Mouse (Mus musculus): ENCODE data around the gene Ugt1a2. TPM values are rescaled to one million over a fixed set of nuclear protein-coding genes. Genes with fewer than 3 reads are reported as not detected.

The Ugt1a2 gene
- polyA plus RNA-seq, 1 experiment from 2014 or later = 0.07 TPM

GRCm38 (mm10) chr1:88240579-88240978, 40.2 kb downstream of the Ugt1a2 start:
- WGBS = 77% methylated on average over 4 of the region's 4 CpGs
- no peak for DNase-seq (ENCODE audit: extremely low spot score, low spot score)
- no peak overlapping the region for H3K27ac ChIP-seq

DNA sequence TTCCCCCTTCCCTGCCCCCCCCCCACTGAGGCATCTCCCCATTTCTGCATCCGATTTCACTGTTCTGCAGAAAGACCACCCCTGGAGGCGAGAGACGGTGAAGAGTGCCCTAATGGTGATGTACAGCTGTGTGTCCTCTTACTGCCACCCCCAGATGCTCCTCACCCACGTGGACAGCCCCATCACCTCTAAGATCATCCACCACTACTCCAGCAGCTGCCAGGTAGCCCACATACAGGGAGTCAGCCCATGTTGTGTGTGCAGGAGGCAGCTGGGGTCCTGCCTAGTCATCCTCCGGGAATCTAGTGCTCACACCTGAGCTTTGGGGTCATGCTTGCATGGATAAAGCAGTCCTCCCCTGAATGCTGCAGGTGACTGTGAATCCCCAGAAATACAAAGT, 43.5 kb downstream of the Ugt1a2 start:
- H3K4me1 ChIP-seq = no peaks in the 10 kb centered on the region
- peaks cover 100% of the 10 kb centered on the region for H3K9me3 ChIP-seq
- H3K27me3 ChIP-seq (ENCODE audit: poor library complexity, severe bottlenecking) = no peaks in the 10 kb centered on the region
- no peak for DNase-seq (ENCODE audit: extremely low spot score, low spot score)
- H3K36me3 ChIP-seq (replicated peaks) = no peaks in the 10 kb centered on the region
- no peak overlapping the region for H3K4me3 ChIP-seq
- 67% methylated on average over 5 of the region's 5 CpGs for WGBS
- H3K27ac ChIP-seq = no peak overlapping the region

More at GRCm38 (mm10) chr1:88240579-88240978, 40.2 kb downstream of the Ugt1a2 start:
- Histone ChIP-seq H3K36me3 (replicated peaks) (no peaks in the 10 kb centered on the region), H3K4me1 (no peaks in the 10 kb centered on the region), H3K9me3 (peaks cover 98% of the 10 kb centered on the region), H3K27me3 (ENCODE audit: poor library complexity, severe bottlenecking) (no peaks in the 10 kb centered on the region), H3K4me3 (no peak overlapping the region)

GRCm38 (mm10) chr1:88245881-88246280, 45.5 kb downstream of the Ugt1a2 start:
- DNase-seq (ENCODE audit: extremely low spot score, low spot score) = no peak
- H3K4me3 ChIP-seq = no peak overlapping the region
- H3K4me1 ChIP-seq = no peaks in the 10 kb centered on the region
- peaks cover 100% of the 10 kb centered on the region for H3K9me3 ChIP-seq
- H3K36me3 ChIP-seq (replicated peaks) = no peaks in the 10 kb centered on the region
- WGBS = 78% methylated on average over 6 of the region's 6 CpGs
- H3K27me3 ChIP-seq (ENCODE audit: poor library complexity, severe bottlenecking) = no peaks in the 10 kb centered on the region
- no peak overlapping the region for H3K27ac ChIP-seq

- no peak for DNase-seq (ENCODE audit: extremely low spot score, low spot score)
- H3K27me3 ChIP-seq (ENCODE audit: poor library complexity, severe bottlenecking) = no peaks in the 10 kb centered on the region
- WGBS = 48% methylated on average over 6 of the region's 6 CpGs
- no peaks in the 10 kb centered on the region for H3K4me1 ChIP-seq
- peaks cover 100% of the 10 kb centered on the region for H3K9me3 ChIP-seq
- no peaks in the 10 kb centered on the region for H3K36me3 ChIP-seq (replicated peaks)
- H3K27ac ChIP-seq = no peak overlapping the region
- no peak overlapping the region for H3K4me3 ChIP-seq
Measured at GRCm38 (mm10) chr1:88246386-88246785, 46.0 kb downstream of the Ugt1a2 start.

DNA sequence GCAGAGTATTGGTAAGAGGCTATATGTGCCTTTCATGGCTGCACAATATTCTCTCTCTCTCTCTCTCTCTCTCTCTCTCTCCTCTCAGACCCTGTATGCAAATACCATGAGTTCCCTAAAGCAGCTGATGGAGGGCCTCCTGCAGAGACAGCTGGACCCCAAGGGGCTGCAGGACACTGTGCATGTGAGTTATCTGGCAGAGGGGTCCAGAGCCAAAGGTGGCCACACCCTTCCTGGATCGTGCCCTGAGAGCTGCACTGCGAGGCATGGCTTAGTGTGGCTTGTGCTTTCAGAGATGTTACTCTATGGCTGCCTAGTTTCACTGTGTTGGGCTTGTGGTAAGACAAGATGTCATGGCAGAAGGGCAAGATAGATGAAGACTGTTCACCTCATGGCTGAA, 47.3 kb downstream of the Ugt1a2 start:
- no peak for DNase-seq (ENCODE audit: extremely low spot score, low spot score)
- H3K9me3 ChIP-seq = peaks cover 98% of the 10 kb centered on the region
- no peaks in the 10 kb centered on the region for H3K27me3 ChIP-seq (ENCODE audit: poor library complexity, severe bottlenecking)
- H3K4me1 ChIP-seq = no peaks in the 10 kb centered on the region
- no peak overlapping the region for H3K4me3 ChIP-seq
- 54% methylated on average over 2 of the region's 2 CpGs for WGBS
- no peak overlapping the region for H3K27ac ChIP-seq
- no peaks in the 10 kb centered on the region for H3K36me3 ChIP-seq (replicated peaks)

DNA sequence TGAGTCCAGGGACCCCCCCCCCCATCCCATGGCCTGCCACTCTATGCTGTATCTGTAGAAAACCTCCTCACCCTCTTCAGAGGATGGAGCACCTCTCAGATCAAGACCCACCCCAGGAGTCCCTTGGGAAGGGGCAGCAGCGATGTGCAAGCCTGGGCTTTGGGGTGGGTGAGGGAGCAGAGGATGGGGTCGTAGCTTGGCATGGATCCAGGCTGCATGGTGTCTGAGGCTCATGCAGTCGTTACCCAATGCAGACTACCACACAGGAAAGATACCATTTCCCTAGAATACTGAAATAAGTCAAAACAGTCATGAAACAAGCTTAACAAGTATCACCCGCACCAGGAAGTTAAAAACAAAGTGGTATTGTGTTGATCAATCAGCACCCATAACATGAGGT, 48.3 kb downstream of the Ugt1a2 start:
- DNase-seq (ENCODE audit: extremely low spot score, low spot score) = no peak
- Histone ChIP-seq H3K27ac (no peak overlapping the region), H3K27me3 (ENCODE audit: poor library complexity, severe bottlenecking) (no peaks in the 10 kb centered on the region), H3K9me3 (peaks cover 98% of the 10 kb centered on the region), H3K4me1 (no peaks in the 10 kb centered on the region), H3K36me3 (replicated peaks) (no peaks in the 10 kb centered on the region), H3K4me3 (no peak overlapping the region)
- 77% methylated on average over 4 of the region's 4 CpGs for WGBS

- Histone ChIP-seq H3K27ac (no peak overlapping the region), H3K4me3 (no peak overlapping the region), H3K36me3 (replicated peaks) (no peaks in the 10 kb centered on the region), H3K4me1 (no peaks in the 10 kb centered on the region), H3K27me3 (ENCODE audit: poor library complexity, severe bottlenecking) (no peaks in the 10 kb centered on the region), H3K9me3 (peaks cover 98% of the 10 kb centered on the region)
- WGBS = 81% methylated on average over 7 of the region's 7 CpGs
- DNase-seq (ENCODE audit: extremely low spot score, low spot score) = no peak
Measured at GRCm38 (mm10) chr1:88249596-88249995, 49.2 kb downstream of the Ugt1a2 start.

DNA sequence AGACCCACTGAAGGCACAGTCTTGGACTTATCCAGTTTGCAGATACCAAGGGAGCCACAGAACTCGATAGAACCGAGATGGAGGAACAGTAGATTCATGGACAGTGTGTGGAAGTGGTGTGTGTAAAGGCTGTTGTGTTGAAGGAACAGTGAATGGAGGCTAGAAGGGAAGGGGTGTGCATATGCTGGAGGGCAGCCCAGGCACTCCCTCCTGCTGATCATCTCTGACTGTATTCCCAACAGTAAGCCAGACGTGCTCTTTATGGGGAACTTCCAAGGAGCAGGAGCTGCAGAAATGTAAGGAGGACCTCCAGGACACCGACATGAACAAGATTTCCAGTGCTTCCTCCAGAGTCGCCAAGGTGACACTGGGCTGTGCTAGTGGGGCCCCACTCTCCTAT, 49.6 kb downstream of the Ugt1a2 start:
- no peak for DNase-seq (ENCODE audit: extremely low spot score, low spot score)
- 85% methylated on average over 5 of the region's 5 CpGs for WGBS
- H3K4me3 ChIP-seq = no peak overlapping the region
- no peak overlapping the region for H3K27ac ChIP-seq
- no peaks in the 10 kb centered on the region for H3K36me3 ChIP-seq (replicated peaks)
- H3K27me3 ChIP-seq (ENCODE audit: poor library complexity, severe bottlenecking) = no peaks in the 10 kb centered on the region
- no peaks in the 10 kb centered on the region for H3K4me1 ChIP-seq
- peaks cover 98% of the 10 kb centered on the region for H3K9me3 ChIP-seq

DNA sequence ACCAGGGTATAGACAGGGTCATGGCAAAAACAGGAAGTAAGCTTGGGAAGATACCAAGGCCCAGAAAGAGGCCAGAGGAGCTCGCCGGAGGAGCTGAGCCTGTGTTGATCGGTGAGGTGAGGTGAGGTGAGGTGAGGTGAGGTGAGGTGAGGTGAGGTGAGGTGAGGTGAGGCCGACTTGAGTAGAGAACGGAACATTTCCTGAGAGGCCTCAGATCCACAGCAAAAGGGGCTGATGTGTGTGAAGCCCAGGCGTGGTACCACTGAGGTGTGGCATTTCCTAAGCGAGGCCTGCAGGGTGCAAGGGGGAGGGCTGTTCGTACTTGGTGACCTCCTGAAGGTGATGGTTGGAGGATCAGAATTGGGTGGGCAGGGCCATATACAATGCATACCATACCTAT, 52.7 kb downstream of the Ugt1a2 start:
- Histone ChIP-seq H3K4me3 (no peak overlapping the region), H3K9me3 (peaks cover 98% of the 10 kb centered on the region), H3K36me3 (replicated peaks) (no peaks in the 10 kb centered on the region), H3K27me3 (ENCODE audit: poor library complexity, severe bottlenecking) (no peaks in the 10 kb centered on the region), H3K27ac (no peak overlapping the region), H3K4me1 (no peaks in the 10 kb centered on the region)
- 76% methylated on average over 8 of the region's 8 CpGs for WGBS
- DNase-seq (ENCODE audit: extremely low spot score, low spot score) = no peak

DNA sequence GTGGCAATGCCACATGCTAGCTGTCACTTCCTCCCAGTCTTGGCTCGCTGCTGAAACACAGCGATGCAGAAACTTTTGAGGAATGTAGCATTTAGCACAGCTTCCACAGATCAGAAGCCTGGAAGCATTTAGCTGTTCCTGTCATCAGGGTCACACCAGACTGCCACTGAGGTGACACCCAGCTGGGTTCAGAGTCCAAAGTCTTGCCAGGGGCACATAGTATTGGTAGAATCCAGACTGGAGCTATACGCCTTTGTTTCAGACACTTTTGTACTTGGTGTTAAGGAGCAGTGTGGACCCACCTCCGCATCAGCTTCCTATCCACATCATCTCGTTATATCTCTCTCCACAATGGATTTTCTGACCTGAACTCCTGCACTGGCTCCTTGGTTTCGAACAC, 53.1 kb downstream of the Ugt1a2 start:
- H3K27ac ChIP-seq = no peak overlapping the region
- H3K4me3 ChIP-seq = no peak overlapping the region
- H3K36me3 ChIP-seq (replicated peaks) = no peaks in the 10 kb centered on the region
- WGBS = 75% methylated on average over 6 of the region's 6 CpGs
- no peak for DNase-seq (ENCODE audit: extremely low spot score, low spot score)
- H3K27me3 ChIP-seq (ENCODE audit: poor library complexity, severe bottlenecking) = no peaks in the 10 kb centered on the region
- H3K9me3 ChIP-seq = peaks cover 98% of the 10 kb centered on the region
- no peaks in the 10 kb centered on the region for H3K4me1 ChIP-seq

GRCm38 (mm10) chr1:88254793-88255465, 54.5 kb downstream of the Ugt1a2 start:
- peaks cover 7% of the 10 kb centered on the region for H3K36me3 ChIP-seq (replicated peaks)
- no peaks in the 10 kb centered on the region for H3K27me3 ChIP-seq (ENCODE audit: poor library complexity, severe bottlenecking)
- DNase-seq (ENCODE audit: extremely low spot score, low spot score) = no peak
- no peak overlapping the region for H3K27ac ChIP-seq
- 91% methylated on average over 12 of the region's 12 CpGs for WGBS
- peaks cover 98% of the 10 kb centered on the region for H3K9me3 ChIP-seq
- H3K4me1 ChIP-seq = no peaks in the 10 kb centered on the region
- H3K4me3 ChIP-seq = no peak overlapping the region

GRCm38 (mm10) chr1:88255466-88255857, 55.1 kb downstream of the Ugt1a2 start:
- peaks cover 98% of the 10 kb centered on the region for H3K9me3 ChIP-seq
- no peaks in the 10 kb centered on the region for H3K4me1 ChIP-seq
- no peaks in the 10 kb centered on the region for H3K27me3 ChIP-seq (ENCODE audit: poor library complexity, severe bottlenecking)
- WGBS = 59% methylated on average over 2 of the region's 2 CpGs
- no peak for DNase-seq (ENCODE audit: extremely low spot score, low spot score)
- no peak overlapping the region for H3K4me3 ChIP-seq
- peaks cover 13% of the 10 kb centered on the region for H3K36me3 ChIP-seq (replicated peaks)
- H3K27ac ChIP-seq = no peak overlapping the region

- WGBS = 84% methylated on average over 13 of the region's 13 CpGs
- Histone ChIP-seq H3K27me3 (ENCODE audit: poor library complexity, severe bottlenecking) (no peaks in the 10 kb centered on the region), H3K36me3 (replicated peaks) (peaks cover 20% of the 10 kb centered on the region), H3K27ac (no peak overlapping the region), H3K9me3 (peaks cover 98% of the 10 kb centered on the region), H3K4me1 (no peaks in the 10 kb centered on the region), H3K4me3 (no peak overlapping the region)
- DNase-seq (ENCODE audit: extremely low spot score, low spot score) = no peak
Measured at GRCm38 (mm10) chr1:88255989-88256754, 55.8 kb downstream of the Ugt1a2 start.

Measured in forebrain, embryonic 10.5 days (tissue).